Mouse (Mus musculus): Measurements from ENCODE around the gene Twf1.

DNA sequence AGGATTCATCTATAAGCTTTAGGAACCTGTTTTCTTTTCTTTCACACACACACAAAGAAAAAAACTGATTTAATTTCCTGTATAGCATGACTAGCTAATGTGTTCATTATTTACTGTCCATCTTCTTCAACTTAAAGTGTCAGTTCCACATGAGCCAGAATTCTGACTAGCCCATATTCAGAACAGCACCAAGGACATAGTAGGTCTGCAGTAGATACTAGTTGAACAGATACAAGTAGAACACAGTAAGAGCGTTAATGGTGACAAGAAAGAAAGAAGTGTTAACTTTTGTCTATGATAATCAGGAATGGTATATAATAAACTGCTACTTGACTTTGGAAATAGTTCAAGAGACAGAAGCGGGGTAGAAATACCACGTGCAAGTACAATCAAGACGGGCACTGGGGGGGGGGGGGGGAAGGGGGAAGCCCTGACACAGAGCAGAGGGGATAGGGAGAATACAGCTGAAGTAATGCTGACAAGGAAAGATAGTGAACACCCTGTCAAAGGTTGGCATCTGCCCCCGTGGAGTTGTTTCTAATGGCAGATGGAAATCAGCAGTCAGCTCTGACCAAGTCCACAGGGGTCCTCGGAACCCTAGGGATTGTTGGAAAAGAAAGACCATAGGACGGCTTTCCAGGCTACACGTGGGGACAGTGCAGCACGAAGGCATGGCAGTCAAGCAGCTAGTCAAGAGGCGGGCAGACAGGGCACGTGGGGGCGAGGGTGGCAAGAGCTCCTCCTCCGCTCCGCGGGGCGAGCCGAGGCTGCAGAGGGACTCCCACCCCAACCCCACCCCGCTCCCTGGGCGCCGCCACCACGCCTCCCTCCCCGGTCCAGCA is 46.9 kb downstream of the Twf1 start:
- TF ChIP-seq CTCF (IDR thresholded peaks at IDR 0.05; ENCODE audit: low read depth) (no peak), EP300 (IDR thresholded peaks at IDR 0.05; ENCODE audit: low read depth) (no peak)

Measured in liver, embryonic 14.5 days (tissue).